Mouse (Mus musculus) retina, embryonic 14.5 days (tissue): ENCODE results near the gene Abcb9.
"Not testable (repeated sequence)": the region's sequence is repeated elsewhere in the genome, so short reads cannot be mapped to it uniquely, and the experiment has no call there.

Source experiments
- DNase-seq: peaks from one replicate; pipeline ENCODE4 v3.0.0-alpha.2; 2015; ENCODE audit warnings: low spot score

Gene Abcb9

DNA sequence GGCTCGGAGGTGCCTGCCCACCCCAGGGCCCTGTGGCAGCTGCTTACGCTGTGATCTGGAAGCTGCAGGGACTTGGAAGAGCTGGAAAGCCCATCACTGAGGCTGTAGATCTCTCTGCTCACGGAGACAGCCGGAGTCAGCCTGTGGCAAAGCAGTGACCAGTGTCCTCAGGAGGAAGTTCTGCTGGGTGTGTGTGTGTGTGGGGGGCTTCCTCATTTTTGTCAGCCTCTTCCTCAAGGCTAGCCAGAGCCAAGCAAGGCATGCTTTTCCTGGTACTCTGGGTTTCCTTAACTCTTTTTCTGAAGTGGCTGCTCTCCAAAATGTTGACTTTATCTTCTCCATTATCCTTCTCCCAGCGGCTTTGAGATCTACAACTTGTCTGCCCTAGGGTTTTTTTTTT lies 35.9 kb downstream of the Abcb9 start:
- no peak for DNase-seq

DNA sequence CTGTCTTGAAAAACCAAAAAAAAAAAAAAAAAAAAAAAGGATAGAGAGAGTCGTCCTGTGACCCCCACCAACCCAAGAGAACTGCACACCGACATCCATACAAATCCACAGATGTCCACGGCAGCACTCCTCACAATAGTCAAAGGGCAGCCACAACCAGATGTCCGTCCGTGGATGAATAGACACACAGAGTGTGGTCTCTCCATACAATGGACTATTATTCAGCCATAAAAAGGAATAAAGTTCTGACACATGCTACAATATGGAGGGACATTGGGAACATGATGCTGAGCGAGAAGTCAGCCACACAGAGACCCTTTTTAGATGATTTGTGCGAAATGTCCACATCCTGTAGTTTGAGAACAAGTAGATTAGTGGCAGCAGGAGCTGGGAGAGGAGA lies 36.8 kb downstream of the Abcb9 start:
- no peak for DNase-seq

- no peak for DNase-seq
Measured at GRCm38 (mm10) chr5:124056956-124057355, 38.6 kb downstream of the Abcb9 start.

DNA sequence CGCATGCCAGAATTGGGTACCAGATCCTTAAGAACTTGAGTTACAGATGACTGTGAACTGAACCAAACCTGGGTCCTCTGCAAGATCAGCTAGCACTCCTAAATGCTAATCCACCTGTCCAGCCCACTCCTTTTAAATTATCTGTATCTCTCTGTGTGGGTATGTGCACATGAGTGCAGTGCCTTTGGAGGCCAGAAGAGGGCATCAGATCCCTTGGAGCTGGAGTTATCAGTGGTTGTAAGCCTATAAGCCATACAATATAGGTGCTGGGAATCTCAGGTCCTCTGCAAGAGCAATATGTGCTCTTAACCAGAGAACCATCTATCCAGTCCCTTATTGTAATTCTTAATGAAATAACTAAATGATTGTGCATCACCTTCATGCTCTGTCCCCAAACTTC lies 39.4 kb downstream of the Abcb9 start:
- no peak for DNase-seq

DNA sequence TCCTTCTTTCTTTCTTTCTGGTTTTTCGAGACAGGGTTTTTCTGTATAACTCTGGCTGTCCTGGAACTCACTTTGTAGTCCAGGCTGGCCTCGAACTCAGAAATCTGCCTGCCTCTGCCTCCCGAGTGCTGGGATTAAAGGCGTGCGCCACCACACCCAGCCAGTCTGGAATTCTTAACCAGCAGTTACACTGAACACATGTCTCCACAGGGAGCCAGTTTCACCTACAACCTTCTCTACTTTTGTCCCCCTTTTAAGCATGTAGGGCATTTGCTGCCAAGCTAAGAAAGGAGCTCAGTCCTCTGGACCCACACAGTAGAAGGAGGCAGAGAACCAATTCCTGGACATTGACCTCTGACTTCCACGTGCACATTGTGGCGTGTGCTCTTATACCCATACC lies 43.0 kb downstream of the Abcb9 start:
- DNase-seq: not testable (repeated sequence)

- no peak for DNase-seq
Measured at GRCm38 (mm10) chr5:124051899-124052491, 43.6 kb downstream of the Abcb9 start.

GRCm38 (mm10) chr5:124050095-124051050 lies 45.2 kb downstream of the Abcb9 start:
- peak; percentile 43 for DNase-seq

- DNase-seq: peak; percentile 15
Measured at GRCm38 (mm10) chr5:124049249-124050045, 46.2 kb downstream of the Abcb9 start.

DNA sequence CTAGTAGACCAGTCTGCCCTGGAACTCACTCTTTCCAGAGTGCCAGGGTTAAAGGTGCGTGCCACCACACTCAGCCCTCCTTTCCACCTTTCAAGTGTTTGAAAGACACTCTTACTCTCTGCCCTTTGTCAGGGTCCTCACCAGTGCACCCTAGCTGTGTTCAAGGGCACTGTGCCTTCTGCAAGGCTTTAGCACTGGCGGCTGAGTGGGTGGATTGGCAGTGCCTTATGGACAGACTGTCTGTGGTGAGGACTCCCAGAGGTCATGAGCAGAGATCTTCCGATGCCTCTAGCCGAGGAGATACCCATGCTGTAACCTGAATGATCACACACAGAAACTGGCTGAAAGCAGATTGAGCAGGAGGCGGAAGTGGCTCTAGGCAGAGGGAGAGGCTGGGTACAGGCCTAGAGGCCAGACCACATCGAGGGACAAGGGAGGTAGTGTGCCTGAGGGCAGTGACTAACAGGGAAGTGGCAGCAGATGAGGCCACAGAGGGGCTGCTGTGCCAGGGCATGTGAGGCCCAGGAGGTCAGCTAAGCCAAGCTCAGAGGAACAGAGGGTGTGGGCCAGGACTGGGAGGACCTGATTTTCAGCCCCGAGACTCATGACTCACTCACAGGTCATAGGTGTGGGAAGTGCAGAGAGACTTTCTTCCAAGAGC lies 48.7 kb downstream of the Abcb9 start:
- DNase-seq: no peak

- DNase-seq: no peak
Measured at GRCm38 (mm10) chr5:124045453-124046010, 50.1 kb downstream of the Abcb9 start.

- DNase-seq: no peak
Measured at GRCm38 (mm10) chr5:124043999-124044398, 51.6 kb downstream of the Abcb9 start.

DNA sequence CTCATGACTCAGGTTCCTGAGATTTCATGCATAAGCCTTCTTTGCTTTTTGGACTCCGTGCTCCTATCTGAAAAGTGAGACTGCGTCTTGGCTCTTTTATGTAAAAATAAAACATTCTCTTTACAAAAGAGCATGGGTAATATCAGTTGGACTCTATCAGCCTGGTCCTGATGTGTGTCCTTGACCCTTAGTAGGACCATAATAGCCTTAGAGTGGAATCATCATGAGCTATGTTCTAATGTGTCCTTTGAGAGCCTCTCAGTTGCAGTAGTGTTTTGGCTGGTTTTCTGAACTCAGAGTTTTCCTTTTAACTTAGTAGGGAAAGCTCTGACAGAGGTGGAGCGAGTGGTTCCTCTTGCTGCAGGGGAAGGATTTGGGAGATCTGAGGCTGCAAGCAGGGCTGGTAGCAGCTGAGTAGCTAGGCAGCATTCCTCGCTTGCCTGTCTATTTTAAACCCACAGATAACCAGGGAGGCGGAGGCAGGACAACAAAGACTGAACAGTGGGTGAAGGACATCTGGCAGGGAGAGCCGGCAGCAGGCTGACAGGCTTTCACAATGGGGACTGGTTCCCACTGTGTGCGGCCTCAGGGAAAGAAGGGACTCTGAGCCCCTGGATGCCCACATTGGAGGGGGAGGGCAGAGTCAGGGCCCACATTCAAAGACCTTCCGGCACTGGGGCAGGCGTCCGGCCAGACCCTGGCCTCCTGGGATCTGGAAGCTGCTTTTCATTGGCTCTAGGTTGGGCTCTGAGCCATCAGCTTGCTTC lies 52.2 kb downstream of the Abcb9 start:
- DNase-seq: peak; percentile 66

- no peak for DNase-seq
Measured at GRCm38 (mm10) chr5:124041097-124041496, 54.5 kb downstream of the Abcb9 start.

GRCm38 (mm10) chr5:124039602-124040001 lies 56.0 kb downstream of the Abcb9 start:
- DNase-seq: no peak

GRCm38 (mm10) chr5:124036836-124037235 lies 58.8 kb downstream of the Abcb9 start:
- DNase-seq: no peak

GRCm38 (mm10) chr5:124036341-124036740 lies 59.3 kb downstream of the Abcb9 start:
- DNase-seq: no peak

DNA sequence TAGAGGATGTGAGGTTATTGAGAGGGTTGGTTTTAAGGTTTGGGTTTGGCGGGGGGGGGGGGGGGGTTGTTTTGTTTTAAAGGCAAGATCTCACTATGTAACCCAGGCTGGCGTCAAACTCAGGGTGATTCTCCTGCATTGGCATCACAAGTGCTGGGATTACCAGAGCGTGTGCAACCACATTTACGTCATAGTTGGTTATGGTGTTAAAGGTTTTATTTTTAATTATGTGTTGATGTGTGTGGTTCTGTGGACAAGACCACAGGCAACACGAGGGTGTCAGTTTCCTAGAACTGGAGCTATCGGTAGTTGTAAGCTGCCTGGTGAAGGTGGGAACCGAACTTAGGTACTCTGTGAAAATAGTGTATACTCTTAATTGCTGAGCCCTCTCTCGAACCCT lies 59.8 kb downstream of the Abcb9 start:
- no peak for DNase-seq

- DNase-seq: no peak
Measured at GRCm38 (mm10) chr5:124035406-124035805, 60.2 kb downstream of the Abcb9 start.

- DNase-seq: no peak
Measured at GRCm38 (mm10) chr5:124034471-124034870, 61.1 kb downstream of the Abcb9 start.

DNA sequence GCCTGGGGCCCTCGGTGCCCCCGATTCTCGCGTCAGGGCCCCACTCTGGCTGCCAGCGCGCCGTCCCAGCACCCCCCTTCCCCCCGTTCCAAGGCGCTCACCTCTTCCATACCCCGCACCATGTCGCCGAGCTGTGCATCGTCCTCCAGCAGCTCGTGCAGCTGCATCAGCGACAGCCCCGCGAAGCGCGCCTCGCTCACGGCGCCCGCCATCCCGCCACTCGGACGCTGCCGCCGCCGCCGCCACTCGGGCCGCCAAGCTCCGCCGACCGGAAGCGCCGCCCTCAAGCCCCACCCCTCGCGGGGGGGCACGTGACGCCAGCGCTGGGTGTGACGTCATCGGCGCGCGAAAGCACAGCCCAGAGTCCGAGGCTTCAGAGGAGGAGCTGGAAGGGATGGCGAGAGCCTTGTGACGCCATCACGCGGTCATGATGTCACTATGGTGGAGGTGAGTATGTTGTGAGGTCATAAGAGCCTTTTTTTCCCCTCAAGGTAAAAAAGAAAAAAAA lies 63.5 kb downstream of the Abcb9 start, which contains the start of gene Vps37b:
Vps37b (minus strand) TSS at position 270 of the 508 bp plus-strand sequence.
- DNase-seq: peak; percentile 94
